Mouse (Mus musculus) left cerebral cortex, adult 8-10 months (tissue): ENCODE results near the gene Olfr1022. TPM values are rescaled to one million over a fixed set of nuclear protein-coding genes. Genes with fewer than 3 reads are reported as not detected.

Source experiments
- DNase-seq, 2 experiments: peaks; one replicate each; pipeline ENCODE4 v3.0.0; 2022; ENCODE audit warnings: low spot score in 2 of 2
- total RNA-seq, 4 experiments: library from RNA; stranded (reverse); gene quantifications; 2 replicates each; pipeline ENCODE4 v1.2.4; 2022

The Olfr1022 gene
- total RNA-seq = not detected

GRCm38 (mm10) chr2:85868294-85868693 lies at the start of gene Olfr1022:
Gene Olfr1022, plus strand, starts transcription at chr2:85868594.
- DNase-seq = no peak

GRCm38 (mm10) chr2:85845383-85845782 lies 23.0 kb upstream of the Olfr1022 start, which contains the start of gene Olfr1019:
Gene Olfr1019, minus strand, starts transcription at chr2:85845483.
- no peak for DNase-seq

GRCm38 (mm10) chr2:85846730-85847129 lies 21.7 kb upstream of the Olfr1022 start, which contains the start of gene Olfr1020:
Gene Olfr1020, plus strand, starts transcription at chr2:85847030.
- DNase-seq = no peak

DNA sequence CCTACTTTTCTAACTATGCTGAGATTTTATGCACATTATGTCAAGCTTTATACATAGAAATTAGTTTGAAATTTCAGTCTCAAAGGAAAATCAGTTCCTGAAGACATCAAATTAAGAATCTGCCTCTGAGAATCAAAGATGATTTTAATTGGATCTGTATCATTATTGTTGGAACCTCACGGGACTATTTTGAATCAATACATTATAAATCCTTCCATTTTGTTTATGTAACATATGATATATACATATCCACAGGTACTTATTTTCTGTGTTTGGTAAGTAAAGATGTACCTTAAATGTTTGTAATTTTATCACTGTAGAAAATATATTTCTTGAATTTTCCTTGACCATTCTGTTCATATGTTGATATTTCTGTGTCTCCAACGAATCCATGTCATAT lies 16.9 kb downstream of the Olfr1022 start, which contains the start of gene Olfr1023:
Gene Olfr1023 (plus strand): TSS at position 301 of the 400 bp plus-strand sequence.
- no peak for DNase-seq

- DNase-seq = no peak
These were observed 36.6 kb downstream of the Olfr1022 start, which contains the start of gene Olfr1024 for GRCm38 (mm10) chr2:85904952-85905351. Gene Olfr1024, minus strand, starts transcription at chr2:85905052.

- DNase-seq = no peak
These were observed 44.8 kb downstream of the Olfr1022 start for GRCm38 (mm10) chr2:85913197-85913596.

DNA sequence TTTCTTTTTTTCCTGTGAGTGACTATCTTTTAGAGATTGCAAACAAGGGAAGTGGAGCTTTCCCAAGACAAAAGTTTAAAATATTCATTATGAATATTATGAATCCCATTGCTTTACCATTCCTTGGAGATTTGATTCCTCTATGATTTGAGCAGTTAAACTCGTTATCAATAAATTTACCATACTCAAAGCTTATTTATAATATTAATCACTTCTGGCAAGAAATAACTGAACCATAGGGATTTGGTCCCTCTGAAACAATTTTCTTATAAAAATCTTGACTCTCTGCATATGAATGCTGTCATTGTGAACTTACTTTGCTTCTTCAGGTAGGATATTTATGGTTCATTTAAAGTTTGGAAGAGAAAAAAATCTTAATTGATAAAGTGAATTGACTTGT lies 46.5 kb downstream of the Olfr1022 start, which contains the start of gene Olfr1025-ps1:
Gene Olfr1025-ps1 (plus strand): TSS at position 301 of the 400 bp plus-strand sequence.
- no peak for DNase-seq

Other genes with a start within 250 kb of the Olfr1022 start
- gene Olfr1002, start 217.9 kb upstream of the Olfr1022 start, total RNA-seq = not detected
- not detected for gene Olfr154, start 204.1 kb upstream of the Olfr1022 start, total RNA-seq
- not detected for gene Olfr1006, start 189.8 kb upstream of the Olfr1022 start, total RNA-seq
- gene Olfr1008, start 179.2 kb upstream of the Olfr1022 start, total RNA-seq = not detected
- gene Olfr1009, start 153.2 kb upstream of the Olfr1022 start, total RNA-seq = not detected
- not detected for gene Olfr1012, start 105.8 kb upstream of the Olfr1022 start, total RNA-seq
- not detected for gene Olfr1013, start 101.5 kb upstream of the Olfr1022 start, total RNA-seq
- not detected for gene Olfr1014, start 95.9 kb upstream of the Olfr1022 start, total RNA-seq
- not detected for gene Olfr1015, start 86.6 kb upstream of the Olfr1022 start, total RNA-seq
- gene Olfr1016, start 66.0 kb upstream of the Olfr1022 start, total RNA-seq = not detected
- gene Olfr1018, start 50.1 kb upstream of the Olfr1022 start, total RNA-seq = not detected
- gene Olfr1019, start 23.1 kb upstream of the Olfr1022 start, total RNA-seq = not detected
- not detected for gene Olfr1020, start 21.6 kb upstream of the Olfr1022 start, total RNA-seq
- gene Olfr1023, start 17.0 kb downstream of the Olfr1022 start, total RNA-seq = not detected
- not detected for gene Olfr1024, start 36.5 kb downstream of the Olfr1022 start, total RNA-seq
- gene Olfr1025-ps1, start 46.6 kb downstream of the Olfr1022 start, total RNA-seq = not detected
- not detected for gene Olfr1026, start 53.0 kb downstream of the Olfr1022 start, total RNA-seq
- gene Olfr1028, start 81.8 kb downstream of the Olfr1022 start, total RNA-seq = under 1 TPM in 2 of 4 experiments, not detected in 2; 0.09 to 0.11 TPM
- under 1 TPM in 1 of 4 experiments, not detected in 3; 0.18 TPM for gene Olfr1029, start 105.3 kb downstream of the Olfr1022 start, total RNA-seq
- not detected for gene Olfr1030, start 110.7 kb downstream of the Olfr1022 start, total RNA-seq
- gene Olfr1031, start 121.7 kb downstream of the Olfr1022 start, total RNA-seq = not detected
- not detected for gene Olfr1032, start 136.9 kb downstream of the Olfr1022 start, total RNA-seq
- not detected for gene Olfr1033, start 152.0 kb downstream of the Olfr1022 start, total RNA-seq
- gene Olfr1034, start 177.3 kb downstream of the Olfr1022 start, total RNA-seq = not detected
- gene Olfr1036, start 205.4 kb downstream of the Olfr1022 start, total RNA-seq = not detected
- gene Olfr1037, start 218.8 kb downstream of the Olfr1022 start, total RNA-seq = not detected